Mouse (Mus musculus): ENCODE measurements around the gene Vwa3b.

The Vwa3b gene

DNA sequence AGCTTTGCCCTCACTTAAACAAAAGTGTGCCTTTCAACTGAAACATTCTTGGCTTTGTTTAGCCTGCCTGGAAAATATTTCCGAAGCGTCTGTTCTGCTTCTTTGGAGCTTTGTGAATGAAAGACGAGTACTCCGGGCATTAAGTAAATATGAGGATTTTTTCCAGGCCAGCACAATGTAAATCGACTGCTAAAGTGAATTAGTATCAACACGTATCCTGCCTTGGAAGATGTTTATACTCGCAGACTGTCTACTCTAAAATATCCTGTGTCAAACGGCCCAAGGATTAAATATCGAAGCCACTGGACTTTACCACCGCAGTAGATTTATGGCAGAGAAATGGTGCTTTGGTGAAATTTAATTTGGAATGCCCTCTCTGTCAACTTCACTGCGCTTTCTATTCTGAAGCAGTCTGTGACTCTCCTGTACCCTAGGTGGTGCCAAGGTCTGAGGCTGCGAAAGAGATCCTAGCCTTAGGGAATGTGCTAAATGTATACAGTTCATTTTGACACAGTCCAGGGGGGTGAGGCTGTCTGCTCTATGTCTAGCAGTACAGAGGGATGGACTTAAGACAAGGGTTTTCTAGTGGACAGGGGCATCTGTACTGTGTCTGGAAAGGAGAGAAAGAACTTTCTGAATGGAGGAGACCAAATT is 98.4 kb downstream of the Vwa3b start:
- DNase-seq: no peak

DNA sequence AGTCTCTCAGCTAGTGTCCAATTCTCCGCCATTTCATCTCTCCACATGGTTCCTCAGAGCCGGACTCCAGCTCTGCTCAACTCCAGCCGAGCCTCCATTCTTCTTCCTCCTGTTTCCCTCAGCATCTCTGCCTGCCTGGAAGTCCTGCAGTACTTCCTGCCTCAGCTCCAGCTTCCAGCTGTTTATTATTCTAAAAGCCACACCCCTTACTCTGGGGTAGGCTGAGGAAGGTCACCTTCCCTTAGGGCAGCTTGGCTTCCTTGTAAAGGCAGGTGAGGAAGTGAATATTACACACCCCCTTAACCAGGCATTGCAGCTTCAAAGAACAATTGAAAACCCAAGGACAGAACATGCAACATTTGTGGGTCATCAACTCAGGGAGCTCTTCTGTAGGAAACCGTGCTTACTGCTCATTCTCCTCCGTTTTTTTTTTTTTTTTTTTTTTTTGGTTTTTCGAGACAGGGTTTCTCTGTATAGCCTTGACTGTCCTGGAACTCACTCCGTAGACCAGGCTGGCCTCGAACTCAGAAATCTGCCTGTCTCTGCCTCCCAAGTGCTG is 103.7 kb downstream of the Vwa3b start:
- DNase-seq: no peak

DNA sequence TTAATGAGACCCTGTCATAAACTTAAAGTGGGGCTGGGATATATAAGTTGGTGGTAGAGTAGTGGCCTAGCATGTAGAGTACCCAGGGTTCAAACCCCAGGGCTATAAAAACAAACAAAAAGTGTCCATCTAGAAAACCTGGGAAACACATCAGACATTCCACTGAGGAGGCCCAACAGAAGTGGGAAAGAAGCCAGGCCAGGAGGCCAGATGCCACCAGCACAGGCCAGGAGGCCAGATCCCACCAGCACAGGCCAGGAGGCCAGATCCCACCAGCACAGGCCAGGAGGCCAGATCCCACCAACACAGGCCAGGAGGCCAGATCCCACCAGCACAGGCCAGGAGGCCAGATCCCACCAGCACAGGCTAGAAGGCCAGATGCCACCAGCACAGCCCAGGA is 104.8 kb downstream of the Vwa3b start:
- no peak for DNase-seq

DNA sequence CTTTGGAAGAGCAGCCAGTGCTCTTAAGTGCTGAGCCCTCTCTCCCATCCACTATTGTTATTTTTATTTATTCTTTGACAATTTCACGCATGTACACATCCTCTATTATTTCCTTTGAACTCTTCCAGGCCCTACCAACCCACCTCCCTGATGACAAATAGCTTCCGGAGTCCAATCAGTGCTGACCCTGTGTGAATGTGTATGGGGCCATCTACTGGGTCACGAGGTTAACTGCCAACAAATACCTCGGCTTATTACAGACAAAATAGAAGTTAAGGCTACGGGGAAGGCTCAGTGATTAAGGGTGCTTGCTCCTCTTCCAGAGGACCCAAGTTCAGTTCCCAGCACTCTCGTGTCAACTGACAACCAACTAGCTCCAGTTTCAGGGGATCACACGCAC is 106.0 kb downstream of the Vwa3b start:
- DNase-seq: no peak

DNA sequence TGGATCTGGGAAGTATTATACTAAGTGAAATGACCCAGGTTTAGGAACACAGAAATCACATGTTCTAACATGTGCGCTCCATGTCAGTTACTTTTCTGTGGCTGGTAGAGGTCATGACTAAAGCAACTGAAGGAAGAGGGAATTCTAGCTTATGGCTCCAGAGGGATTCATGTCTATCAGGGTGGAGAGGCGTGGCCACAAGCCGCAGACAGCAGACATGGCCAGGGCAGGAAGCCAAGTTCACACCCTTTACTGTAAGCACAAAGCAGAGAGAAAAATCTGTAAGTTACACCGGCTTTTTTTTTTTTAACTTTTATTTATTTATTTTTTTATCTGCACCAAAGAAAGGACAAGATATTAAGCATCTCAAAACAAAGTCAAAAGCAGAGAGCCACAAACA is 119.6 kb downstream of the Vwa3b start:
- no peak for DNase-seq

DNA sequence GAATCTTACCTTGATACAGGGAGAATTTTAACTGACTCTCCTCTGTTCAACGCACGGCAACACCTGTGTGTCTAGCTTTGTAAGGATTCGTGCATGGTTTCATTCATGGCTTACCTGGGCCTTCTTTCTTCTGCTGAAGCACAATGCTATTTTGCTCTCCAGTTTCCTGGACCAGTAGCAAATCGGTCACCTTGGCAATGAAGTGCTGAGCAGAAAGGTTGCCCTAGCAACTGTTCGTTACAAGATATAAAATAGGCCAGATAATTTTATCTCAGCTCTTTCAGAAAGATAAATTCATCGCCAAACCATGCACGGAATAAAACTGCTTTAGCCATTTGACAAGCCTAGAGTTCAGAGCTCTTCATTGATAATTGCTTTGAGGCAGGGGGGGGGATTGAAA is 123.5 kb downstream of the Vwa3b start:
- no peak for DNase-seq

DNA sequence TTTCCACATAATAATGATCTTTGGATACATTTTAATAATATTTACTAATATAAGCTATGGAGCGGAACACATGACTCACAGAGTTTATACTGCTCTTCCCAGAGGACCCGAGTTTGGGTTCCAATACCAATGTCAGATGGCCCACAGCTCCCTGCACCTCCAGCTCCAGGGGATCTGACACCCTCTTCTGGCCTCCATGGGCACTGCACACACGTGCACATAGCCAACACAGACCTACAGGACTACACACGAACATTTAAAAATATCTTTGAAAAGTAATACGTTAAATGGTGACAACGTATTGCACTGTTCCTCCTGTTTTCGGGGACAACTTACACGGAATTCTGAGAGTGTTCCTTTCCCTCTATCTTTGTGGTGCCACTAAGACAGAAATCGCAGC is 125.5 kb downstream of the Vwa3b start:
- DNase-seq: no peak

DNA sequence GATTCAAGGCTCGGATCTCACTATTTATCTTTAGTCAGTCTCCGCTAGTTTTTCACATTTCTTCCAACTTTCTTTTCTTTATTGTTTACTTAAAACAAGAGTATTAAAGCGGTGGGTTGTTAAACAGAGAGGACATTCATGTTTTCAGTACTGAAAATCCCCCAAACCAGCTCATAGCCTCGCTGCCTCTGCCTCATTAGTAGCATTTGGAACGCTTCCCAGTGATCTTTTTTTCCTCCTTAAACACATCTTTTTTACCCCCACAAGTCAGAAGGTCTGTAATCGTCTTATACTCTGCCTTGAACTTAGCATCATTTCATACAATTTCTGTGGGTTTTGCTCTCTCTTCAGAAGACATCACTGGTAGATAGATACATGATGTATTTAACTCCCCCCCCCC is 139.7 kb downstream of the Vwa3b start:
- no peak for DNase-seq

DNA sequence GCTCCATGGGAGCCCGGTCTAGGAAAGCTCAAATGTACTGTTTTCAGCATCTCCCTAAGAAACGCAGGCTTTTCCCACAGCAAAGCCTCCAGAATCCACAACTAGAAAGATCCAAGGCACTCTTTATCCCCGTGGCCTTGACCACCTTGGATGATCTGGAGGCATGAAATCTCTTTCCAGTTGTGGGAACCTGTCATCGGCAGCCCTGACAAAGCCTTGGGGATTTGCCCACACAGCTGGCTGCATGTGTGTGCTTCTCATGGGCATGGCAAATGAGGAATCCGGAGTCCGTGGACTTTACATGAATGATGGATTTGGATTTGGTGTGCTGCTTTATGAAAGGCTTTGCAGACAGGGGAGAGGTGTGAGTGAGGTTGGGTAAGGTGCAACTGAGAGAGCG is 141.5 kb downstream of the Vwa3b start:
- no peak for DNase-seq

DNA sequence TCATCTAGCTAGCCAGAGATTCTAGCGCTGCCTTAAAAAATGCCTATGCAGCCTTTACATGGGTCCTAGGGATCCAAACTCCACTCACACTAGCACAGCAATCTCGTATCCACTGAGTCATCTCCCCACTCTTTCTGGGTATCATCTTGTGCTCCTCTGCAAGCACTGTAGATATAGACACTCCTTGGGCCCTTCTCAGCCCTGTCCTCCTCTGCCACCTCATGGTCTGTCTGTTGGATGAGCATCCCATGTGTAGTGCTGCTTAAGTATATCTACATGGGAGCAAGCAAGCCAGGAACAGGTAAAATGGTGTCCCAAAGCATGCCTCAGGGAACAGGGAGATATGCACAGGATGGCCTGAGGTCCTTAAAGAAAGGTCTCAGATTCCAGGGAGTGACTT is 151.5 kb downstream of the Vwa3b start:
- DNase-seq: no peak

DNA sequence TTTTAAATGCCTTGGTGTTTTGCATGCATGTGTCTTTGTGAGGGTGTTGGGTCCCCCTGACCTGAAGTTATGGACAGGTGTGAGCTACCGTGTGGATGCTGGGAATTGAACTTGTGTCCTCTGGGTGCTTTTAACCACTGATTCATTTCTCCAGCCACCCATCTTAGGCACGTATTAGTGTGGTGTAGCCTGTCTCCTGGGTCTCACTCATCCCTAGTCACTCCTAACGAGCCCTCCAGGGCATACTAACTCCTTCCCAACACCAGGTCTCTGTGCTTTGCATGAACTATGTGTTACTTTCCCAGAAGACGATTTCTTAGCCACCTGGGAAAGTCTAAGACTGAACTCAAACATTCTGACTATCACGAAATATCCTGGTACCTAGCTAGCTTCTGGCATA is 153.5 kb downstream of the Vwa3b start:
- DNase-seq: no peak

DNA sequence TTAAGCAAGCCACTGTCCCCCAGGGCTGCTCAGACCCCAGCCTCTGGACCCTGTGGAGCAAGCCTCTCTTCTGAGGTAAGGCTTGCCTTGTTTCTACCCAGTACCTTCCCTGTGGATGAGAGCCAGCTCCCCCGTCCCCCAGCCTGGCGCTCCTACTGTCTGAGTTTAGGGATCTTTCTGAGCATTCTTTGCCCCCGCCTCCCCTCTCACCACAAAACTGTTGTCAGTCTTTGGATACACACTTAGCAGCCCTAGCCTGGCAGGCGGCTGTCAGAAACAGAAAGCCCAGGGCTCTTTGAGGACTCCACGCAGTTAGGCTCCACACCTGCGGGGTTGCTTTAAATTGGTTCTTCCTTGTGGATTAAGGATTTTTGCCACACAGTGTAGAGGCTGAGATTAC is 160.7 kb downstream of the Vwa3b start:
- DNase-seq: no peak

DNA sequence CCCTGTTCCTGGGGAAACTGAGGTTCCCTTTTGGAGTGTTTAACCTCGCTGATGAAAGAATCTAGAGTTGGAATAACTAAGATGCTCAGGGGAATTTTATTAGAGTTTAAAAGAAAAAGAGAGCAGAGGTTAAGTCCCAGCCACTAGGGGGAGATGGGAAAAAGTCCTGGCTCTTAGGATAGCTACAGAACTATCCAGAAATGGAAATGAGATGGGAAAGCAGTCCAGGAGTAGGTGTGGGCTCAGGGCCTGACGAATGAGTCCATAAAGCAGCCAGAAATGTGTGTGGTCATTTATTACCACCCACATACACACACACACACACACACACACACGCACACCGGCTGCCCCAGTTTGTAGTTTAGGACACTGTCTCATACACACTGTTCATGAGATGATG is 168.2 kb downstream of the Vwa3b start:
- DNase-seq: no peak

DNA sequence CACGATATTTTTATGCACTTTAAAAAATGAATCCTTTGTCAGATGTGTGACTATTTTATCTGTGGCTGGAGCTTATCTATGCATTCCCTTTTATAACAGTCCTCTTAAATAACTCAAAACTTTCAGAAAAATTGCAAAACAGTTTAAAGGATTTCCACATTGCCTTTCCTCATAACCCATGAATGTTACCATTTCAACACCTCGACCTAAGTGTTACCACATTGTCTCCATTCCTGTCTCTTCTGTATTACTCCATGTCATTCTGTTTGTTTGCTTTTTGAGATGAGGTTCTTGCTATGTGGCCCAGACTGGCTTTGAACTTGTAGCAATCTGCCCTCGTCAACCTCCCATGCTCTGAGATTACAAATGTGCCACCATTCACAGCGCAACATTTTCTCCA is 175.0 kb downstream of the Vwa3b start:
- no peak for DNase-seq

DNA sequence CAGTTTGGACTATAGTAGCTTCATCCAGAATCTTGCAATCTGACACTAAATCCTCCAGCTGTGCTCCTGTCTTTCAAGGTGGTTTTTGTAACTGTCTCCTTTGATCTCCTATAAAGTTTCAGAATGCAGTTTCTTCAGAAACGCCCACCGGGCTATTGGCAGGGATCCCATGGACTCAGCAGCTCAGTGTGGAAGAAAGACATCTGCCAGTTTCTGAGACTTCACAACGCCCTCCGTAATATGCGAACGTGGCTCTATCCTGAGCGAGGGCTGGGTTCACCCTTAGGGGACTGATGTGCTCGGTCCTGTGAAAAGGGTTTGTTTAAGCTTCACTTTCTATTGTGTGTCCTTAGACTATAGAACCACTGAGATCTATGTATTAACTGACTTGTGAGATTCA is 181.3 kb downstream of the Vwa3b start:
- no peak for DNase-seq

DNA sequence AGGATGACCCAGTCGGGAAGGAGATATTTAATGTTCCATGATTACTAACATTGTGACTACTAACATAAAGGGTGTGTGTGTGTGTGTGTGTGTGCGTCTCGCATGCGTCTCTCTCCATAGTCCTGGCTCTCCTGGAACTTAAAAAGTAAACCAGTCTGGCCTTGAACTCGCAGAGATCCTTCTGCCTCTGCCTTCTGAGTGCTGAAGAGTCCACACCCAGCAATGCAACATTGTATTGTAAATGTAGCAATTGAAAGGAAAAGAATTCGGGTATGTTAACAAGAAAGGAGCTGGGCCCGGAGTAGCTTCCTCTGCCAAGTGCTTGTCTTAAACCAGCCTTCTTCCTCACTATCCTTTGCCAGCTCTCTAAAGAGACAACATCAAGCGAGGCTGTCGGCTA is 186.0 kb downstream of the Vwa3b start:
- no peak for DNase-seq

DNA sequence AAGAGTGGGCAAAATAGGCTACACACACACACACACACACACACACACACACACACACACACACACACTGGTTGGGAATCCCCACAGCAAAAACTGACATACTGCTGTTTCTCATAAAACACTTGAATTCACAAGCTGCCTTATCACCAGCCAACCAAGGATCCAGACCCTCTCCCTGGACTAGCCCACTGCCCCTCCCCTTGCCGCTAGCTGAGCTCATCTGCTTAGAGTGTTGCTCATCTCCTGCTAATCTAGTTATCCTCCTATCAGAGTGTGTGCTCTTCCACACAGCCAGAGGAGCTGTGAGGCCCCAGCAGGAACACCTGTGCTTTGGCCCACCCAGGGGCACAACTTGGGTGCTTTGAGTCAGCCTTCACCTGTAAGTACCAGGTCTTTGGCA is 187.7 kb downstream of the Vwa3b start, which contains the start of gene Cnga3:
Cnga3 (plus strand) TSS at position 291 of the 400 bp plus-strand sequence.
- no peak for DNase-seq

DNA sequence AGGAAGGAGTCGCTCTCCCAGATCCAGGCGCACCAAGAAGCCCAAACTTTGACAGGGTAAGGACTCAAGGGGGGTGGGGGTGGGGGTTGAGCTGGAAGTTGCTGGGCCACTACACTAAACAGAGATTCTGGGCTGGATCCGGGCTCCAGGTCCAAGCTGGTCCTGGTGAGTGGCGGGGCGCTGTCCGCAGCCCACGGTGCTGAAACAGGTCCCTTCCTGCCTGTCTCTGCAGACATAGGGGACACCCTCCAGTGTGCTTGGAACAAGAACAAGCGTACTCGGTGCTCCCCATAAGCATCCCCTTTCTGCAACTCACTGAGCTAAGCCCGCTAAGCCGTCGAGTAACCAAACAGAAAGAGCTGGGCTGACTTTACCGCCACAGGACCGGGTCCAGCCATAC is 192.0 kb downstream of the Vwa3b start:
- peak; percentile 33 for DNase-seq

DNA sequence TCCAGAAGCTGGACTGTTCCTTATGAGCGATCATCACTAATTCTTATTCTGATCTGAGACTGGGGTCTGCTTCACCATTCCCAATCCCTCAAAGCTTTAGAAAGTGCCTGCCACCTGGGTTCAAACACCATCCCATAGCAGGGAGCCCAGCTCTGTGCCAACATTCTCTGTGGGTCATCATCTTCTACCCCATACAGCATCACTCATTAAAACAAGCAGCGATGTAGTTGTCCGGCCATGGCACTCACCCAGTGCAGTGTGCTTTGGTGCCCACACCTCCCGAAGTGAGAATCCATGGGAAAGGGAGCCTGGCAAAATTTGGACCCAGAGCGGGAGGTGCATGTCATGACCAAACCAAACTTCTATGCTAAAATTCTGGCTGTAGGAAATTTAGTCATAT is 193.2 kb downstream of the Vwa3b start:
- no peak for DNase-seq

DNA sequence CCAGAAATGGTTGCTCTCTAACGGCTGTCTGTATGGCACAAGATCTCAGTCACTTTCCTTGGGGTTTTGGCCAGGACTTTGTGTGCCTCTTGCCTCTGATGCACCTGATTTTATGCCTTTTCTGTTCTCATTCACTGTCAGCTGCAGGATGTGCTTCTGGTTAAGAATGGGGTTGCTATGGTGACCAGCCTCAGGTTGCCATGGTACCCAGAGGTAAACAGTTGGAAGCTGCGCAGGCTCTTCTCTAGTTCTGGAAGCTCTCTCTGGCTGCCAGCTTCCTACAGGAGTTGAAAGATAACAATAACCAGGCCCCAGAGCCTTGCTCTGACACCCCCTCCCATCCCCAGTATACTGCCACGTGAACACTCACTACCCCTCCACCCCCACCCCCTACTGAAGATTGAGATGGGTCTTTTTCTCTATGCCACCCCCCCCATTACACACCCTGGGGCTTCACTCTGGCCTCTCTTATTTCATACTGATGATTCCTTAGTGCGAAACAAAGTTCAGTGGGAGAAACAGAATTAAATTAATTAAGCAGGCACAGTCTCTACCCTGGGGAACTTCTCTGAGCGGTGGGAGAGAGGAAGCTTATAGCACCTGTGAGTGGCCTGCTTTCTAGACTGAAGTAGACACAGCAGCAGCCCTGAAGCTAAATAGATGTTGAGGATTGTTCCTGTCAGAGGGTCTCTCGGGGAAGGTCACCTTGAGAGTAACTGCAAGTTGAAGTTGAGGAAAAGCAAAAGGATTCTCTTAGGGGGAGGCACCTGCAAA is 193.9 kb downstream of the Vwa3b start:
- no peak for DNase-seq

DNA sequence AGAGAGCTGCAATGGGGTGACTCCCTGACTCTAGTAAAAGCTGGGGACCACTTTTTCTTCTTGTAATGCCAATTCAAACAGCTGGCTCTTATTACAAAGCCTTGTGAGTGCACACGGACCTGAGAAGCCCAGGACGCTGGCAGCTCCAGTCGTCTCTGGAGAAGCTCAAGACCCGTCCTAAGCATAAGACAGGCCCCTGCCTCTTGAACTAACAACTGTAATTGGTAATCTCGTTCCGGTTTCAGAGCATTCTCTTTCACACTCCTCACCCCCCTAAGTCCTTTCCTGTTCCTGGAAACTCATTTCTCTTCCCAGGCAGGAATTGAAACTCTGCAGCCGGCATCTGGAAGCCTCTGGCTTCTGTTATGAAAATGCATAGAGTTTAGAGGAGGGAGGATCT is 195.6 kb downstream of the Vwa3b start:
- DNase-seq: no peak

DNA sequence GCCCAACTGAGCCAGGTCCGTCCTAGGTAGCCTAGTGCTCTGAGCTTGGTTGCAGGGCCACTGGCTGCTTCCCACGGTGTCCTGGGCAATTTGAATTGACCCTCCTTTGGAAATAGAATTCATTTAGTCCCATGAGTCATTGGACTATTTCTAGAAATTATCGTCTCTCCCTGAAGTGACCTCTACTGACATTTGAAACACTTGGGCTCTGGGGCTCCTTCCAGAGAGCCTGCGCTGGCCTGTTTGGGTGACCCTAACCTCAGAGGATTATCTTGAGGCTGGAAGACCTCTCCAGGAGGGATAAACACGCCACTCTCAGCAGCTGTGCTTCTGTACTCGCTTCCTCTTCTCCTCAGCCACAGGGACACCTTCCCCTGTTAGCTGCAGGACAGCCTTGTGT is 204.0 kb downstream of the Vwa3b start:
- no peak for DNase-seq

DNA sequence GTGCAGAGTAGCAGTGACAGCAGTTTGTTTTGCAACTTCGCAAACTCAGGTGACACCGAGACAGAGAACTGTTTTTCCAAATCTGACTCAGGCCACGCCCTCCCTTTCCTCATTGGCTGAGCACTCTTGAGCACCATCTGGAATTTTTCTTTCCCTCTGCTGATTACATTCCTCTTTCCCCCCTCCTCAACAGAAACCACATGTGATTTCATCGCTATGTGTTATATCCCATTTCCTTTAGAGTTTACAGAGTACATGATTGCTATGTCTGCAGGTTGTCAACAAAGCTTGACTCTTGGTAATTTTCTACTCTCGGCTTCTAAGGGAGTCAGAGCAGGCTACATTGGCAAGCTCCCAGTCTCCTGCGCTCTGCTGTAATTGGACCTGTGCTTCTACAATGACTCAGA is 204.9 kb downstream of the Vwa3b start:
- no peak for DNase-seq
